Mouse (Mus musculus): Measurements from ENCODE around the gene Cnpy2.

DNA sequence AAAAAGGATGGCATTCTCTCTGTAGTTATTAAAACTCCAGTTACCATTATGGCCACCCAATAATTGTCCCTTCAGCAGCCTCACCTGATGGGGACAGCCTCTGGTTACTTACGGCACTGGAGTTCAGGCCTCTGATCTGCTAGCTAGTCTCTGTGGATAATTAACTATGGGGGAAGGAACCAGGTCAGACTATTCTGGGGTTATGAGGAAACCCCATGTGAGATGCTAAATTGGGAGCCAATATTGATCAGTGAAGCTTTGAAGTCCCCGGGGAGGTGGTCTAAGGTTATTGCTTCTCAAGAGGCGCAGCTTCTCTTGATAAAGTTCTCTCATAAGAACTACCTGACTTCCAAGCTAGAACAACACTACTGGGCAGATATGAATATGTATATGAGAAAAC lies 13.9 kb downstream of the Cnpy2 start:
- no peak for TF ChIP-seq CTCF (IDR thresholded peaks at IDR 0.05; ENCODE audit: insufficient read depth, low read length)
- TF ChIP-seq POLR2A (IDR thresholded peaks at IDR 0.05; ENCODE audit: borderline replicate concordance, extremely low read depth, low read depth, low read length), result no peak
